Mouse (Mus musculus) spleen, adult 2 months (tissue): ENCODE data around the gene Trp53. TPM values are rescaled to one million over a fixed set of nuclear protein-coding genes. Genes with fewer than 3 reads are reported as not detected.

ENCODE experiments used
- DNase-seq, 2 experiments: peaks; one replicate each; pipeline versions ENCODE4 v3.0.0 to v3.0.0-alpha.2; 2012 to 2021; ENCODE audit warnings: low spot score in 2 of 2, low read depth in 1 of 2
- H3K27ac ChIP-seq: fragments of 200-500 bp; 2 replicates; pipeline ENCODE4 v1.5.1; 2012; ENCODE audit warnings: low read length, inconsistent platforms; ENCODE audit not compliant: insufficient read depth
- H3K27me3 ChIP-seq: fragments of 200-500 bp; 2 replicates; pipeline ENCODE4 v1.6.1; 2012; ENCODE audit warnings: mild to moderate bottlenecking, moderate library complexity, low read length, inconsistent platforms; ENCODE audit not compliant: control insufficient read depth, insufficient read depth
- H3K36me3 ChIP-seq: fragments of 200-500 bp; 2 replicates; pipeline ENCODE4 v1.6.1; 2012; ENCODE audit warnings: mild to moderate bottlenecking, low read length, inconsistent platforms; ENCODE audit not compliant: control insufficient read depth, insufficient read depth
- H3K4me1 ChIP-seq: fragments of 200-500 bp; 2 replicates; pipeline ENCODE4 v1.6.1; 2011; ENCODE audit warnings: inconsistent platforms; ENCODE audit not compliant: control insufficient read depth, insufficient read depth, insufficient read length
- H3K4me3 ChIP-seq: fragments of 200-500 bp; 2 replicates; pipeline ENCODE4 v1.5.1; 2011; ENCODE audit warnings: mild to moderate bottlenecking, inconsistent platforms; ENCODE audit not compliant: insufficient read depth, insufficient read length; ENCODE audit errors: extremely low read depth
- CTCF ChIP-seq: fragments of 200-500 bp; IDR thresholded peaks from 2 replicates; pipeline ENCODE4 v1.5.1; 2011; ENCODE audit warnings: mild to moderate bottlenecking, inconsistent platforms; ENCODE audit not compliant: insufficient read depth, insufficient read length, insufficient replicate concordance; ENCODE audit errors: extremely low read depth
- POLR2A ChIP-seq: fragments of 200-500 bp; IDR thresholded peaks from 2 replicates; pipeline ENCODE4 v1.6.1; 2011; ENCODE audit warnings: low read depth, low read length, inconsistent platforms
- WGBS: fragments of 180-500 bp; shearing (Covaris S2); methylation state at CpG from one replicate; pipeline ENCODE4 v1.1.7; 2018; 5-methylcytosine and 5-hydroxymethylcytosine counted together
- polyA plus RNA-seq: library from polyadenylated mRNA; depleted of rRNA; stranded (reverse); fragments of >200 nt; gene quantifications from 2 replicates; pipeline ENCODE4 v1.2.3, GENCODE M21; 2012

Trp53 gene
- polyA plus RNA-seq, 1 experiment, result 105 TPM

- no peak for TF ChIP-seq POLR2A
- TF ChIP-seq CTCF, result no peak
- DNase-seq, result no peak
- H3K4me1 ChIP-seq, result peaks cover 5% of the 10 kb centered on the region
- H3K36me3 ChIP-seq, result no peaks in the 10 kb centered on the region
- H3K27ac ChIP-seq, result no peak overlapping the region
- peaks cover 5% of the 10 kb centered on the region; the same call in 1 of the 2 replicates for H3K27me3 ChIP-seq
- no peak overlapping the region for H3K4me3 ChIP-seq
- 19% methylated on average over 7 of the region's 7 CpGs for WGBS
Measured at GRCm38 (mm10) chr11:69545957-69546356, 34.2 kb upstream of the Trp53 start.

- peak; percentile 43 for TF ChIP-seq CTCF
- TF ChIP-seq POLR2A, result no peak
- H3K4me3 ChIP-seq, result peak overlapping the region; percentile 43; the same call in 1 of the 2 replicates
- H3K27ac ChIP-seq, result no peak overlapping the region
- peaks cover 5% of the 10 kb centered on the region; the same call in 1 of the 2 replicates for H3K27me3 ChIP-seq
- H3K4me1 ChIP-seq, result peaks cover 5% of the 10 kb centered on the region
- no peaks in the 10 kb centered on the region for H3K36me3 ChIP-seq
- DNase-seq, result peak in 1 of 2 experiments; percentile 54
- under 1% methylated on average over 44 of the region's 44 CpGs for WGBS
Measured at GRCm38 (mm10) chr11:69546423-69547053, 33.6 kb upstream of the Trp53 start.

- peaks cover 5% of the 10 kb centered on the region for H3K4me1 ChIP-seq
- TF ChIP-seq CTCF, result peak; percentile 9; the same call in 1 of the 2 replicates
- TF ChIP-seq POLR2A, result no peak
- 6% methylated on average over 15 of the region's 15 CpGs for WGBS
- H3K27me3 ChIP-seq, result peaks cover 5% of the 10 kb centered on the region; the same call in 1 of the 2 replicates
- DNase-seq, result peak in 1 of 2 experiments; percentile 21
- H3K36me3 ChIP-seq, result no peaks in the 10 kb centered on the region
- H3K27ac ChIP-seq, result no peak overlapping the region
- H3K4me3 ChIP-seq, result peak overlapping the region; percentile 43; the same call in 1 of the 2 replicates
Measured at GRCm38 (mm10) chr11:69547071-69547470, 33.1 kb upstream of the Trp53 start.

- WGBS, result 48% methylated on average over 12 of the region's 12 CpGs
- no peak for DNase-seq
- Histone ChIP-seq H3K4me1 (peaks cover 5% of the 10 kb centered on the region), H3K4me3 (no peak within 1 kb of the TSS), H3K27ac (no peak within 1 kb of the TSS), H3K36me3 (no peaks in the 10 kb centered on the region), H3K27me3 (peaks cover 5% of the 10 kb centered on the region; the same call in 1 of the 2 replicates)
- TF ChIP-seq CTCF, result no peak
- no peak for TF ChIP-seq POLR2A
Measured at GRCm38 (mm10) chr11:69549060-69549656, 31.0 kb upstream of the Trp53 start, which contains the start of gene Dnah2. Gene Dnah2, minus strand, starts transcription at chr11:69549110.

- no peak overlapping the region for H3K4me3 ChIP-seq
- no peak overlapping the region for H3K27ac ChIP-seq
- no peak for DNase-seq
- TF ChIP-seq CTCF, result no peak
- TF ChIP-seq POLR2A, result no peak
- 86% methylated on average over 4 of the region's 4 CpGs for WGBS
- peaks cover 3% of the 10 kb centered on the region; the same call in 1 of the 2 replicates for H3K27me3 ChIP-seq
- H3K36me3 ChIP-seq, result no peaks in the 10 kb centered on the region
- H3K4me1 ChIP-seq, result peaks cover 4% of the 10 kb centered on the region
Measured at GRCm38 (mm10) chr11:69551310-69551709, 28.8 kb upstream of the Trp53 start.

GRCm38 (mm10) chr11:69552622-69553340, 27.4 kb upstream of the Trp53 start:
- TF ChIP-seq POLR2A (no peak), CTCF (no peak)
- H3K27ac ChIP-seq, result no peak overlapping the region
- H3K4me1 ChIP-seq, result no peaks in the 10 kb centered on the region
- no peak for DNase-seq
- H3K4me3 ChIP-seq, result no peak overlapping the region
- no peaks in the 10 kb centered on the region for H3K27me3 ChIP-seq
- WGBS, result 56% methylated on average over 14 of the region's 14 CpGs
- H3K36me3 ChIP-seq, result no peaks in the 10 kb centered on the region
